Mouse (Mus musculus): ENCODE measurements around the gene Gli3. TPM values are rescaled to one million over a fixed set of nuclear protein-coding genes. Genes with fewer than 3 reads are reported as not detected.

The Gli3 gene
- polyA plus RNA-seq, 3 experiments from 2014 or later: 0.06 TPM; not detected in 2

- ATAC-seq: no peak
Observed at GRCm38 (mm10) chr13:15556646-15557098, 93.6 kb downstream of the Gli3 start.

- no peak for ATAC-seq
Observed at GRCm38 (mm10) chr13:15561441-15561840, 98.4 kb downstream of the Gli3 start.

DNA sequence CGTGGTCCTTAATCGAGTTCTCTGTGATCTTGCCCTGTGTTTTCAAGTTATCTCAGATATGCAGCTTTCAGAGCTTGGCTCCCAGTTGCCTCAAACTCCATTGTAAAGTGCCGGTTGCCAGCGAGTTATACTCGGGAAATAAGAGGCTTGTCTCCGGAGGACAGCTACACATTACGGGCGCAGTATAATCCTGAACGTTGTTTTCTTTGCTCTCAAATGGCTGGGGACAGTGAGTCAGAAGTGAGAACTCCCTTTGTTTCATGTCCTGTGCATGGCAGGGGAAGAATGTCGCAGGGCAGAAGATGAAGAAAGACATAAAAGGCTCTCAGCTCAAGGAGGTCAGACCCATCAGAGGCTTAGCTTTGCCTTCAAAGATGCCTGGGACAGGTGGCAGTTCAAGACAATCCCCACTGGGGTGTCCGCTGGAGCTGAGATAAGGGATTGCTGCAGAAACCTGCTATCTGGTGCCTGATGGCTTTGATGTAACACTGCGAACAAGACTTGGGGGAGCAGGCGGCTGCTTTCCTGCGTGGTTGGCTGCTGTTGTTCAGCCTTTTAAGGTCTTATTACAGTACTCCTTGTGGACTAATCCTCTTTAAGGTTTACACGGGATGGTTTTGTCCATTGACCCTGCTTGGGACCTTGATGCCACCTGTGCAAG is 108.0 kb downstream of the Gli3 start:
- no peak for ATAC-seq

GRCm38 (mm10) chr13:15577133-15577917 is 114.3 kb downstream of the Gli3 start:
- ATAC-seq: no peak

DNA sequence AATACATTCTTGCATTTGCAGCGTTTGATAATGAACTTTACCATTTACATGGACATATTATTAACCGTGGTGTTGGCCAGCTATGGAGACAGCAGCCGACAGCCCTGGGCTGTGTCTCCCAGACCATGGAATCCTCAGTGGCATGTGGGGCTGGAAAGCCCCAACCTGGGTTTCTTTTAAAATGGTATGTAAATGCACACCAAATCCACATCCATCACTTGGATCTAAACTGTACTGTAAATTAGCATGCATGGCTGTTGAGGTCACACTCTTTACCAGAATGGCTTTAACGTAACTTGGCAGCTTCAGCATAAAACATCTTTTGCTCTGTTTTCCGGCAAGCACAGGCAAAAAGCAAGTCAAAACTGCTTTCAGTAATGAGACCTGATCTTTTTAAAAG is 117.4 kb downstream of the Gli3 start:
- no peak for ATAC-seq

- no peak for ATAC-seq
Observed at GRCm38 (mm10) chr13:15585941-15586340, 122.9 kb downstream of the Gli3 start.

GRCm38 (mm10) chr13:15588278-15589272 is 125.5 kb downstream of the Gli3 start:
- no peak for ATAC-seq

DNA sequence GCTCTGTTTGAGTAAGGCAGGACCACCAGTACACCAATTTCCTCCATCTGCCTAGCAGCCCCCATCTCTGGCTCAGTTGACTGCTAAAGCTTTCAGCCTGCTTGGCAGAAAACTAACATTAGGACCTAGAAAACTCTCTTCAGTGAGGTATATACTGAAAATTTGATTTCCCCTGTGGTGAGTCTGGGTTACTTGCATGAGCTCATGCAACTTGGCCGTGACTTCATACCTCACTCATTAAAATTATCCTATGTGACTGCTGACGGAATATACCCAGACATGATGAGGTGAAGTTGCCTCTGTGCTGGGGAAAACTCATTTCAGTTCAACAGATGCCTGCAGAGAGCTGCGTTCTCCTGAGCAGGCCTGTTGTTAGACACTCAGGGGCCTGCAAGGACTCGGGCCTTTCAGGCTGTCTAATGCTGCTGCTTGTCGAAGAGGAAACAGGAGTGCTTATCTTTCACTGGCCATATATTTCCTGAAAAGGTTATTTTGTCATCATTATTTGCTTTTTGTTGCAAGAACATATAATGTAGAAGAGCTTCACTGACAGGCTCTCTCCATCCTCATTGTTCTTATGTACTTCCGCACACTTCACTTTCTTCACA is 127.4 kb downstream of the Gli3 start:
- no peak for ATAC-seq

GRCm38 (mm10) chr13:15596667-15597066 is 133.6 kb downstream of the Gli3 start:
- no peak for ATAC-seq

- ATAC-seq: no peak
Observed at GRCm38 (mm10) chr13:15599741-15600140, 136.7 kb downstream of the Gli3 start.

DNA sequence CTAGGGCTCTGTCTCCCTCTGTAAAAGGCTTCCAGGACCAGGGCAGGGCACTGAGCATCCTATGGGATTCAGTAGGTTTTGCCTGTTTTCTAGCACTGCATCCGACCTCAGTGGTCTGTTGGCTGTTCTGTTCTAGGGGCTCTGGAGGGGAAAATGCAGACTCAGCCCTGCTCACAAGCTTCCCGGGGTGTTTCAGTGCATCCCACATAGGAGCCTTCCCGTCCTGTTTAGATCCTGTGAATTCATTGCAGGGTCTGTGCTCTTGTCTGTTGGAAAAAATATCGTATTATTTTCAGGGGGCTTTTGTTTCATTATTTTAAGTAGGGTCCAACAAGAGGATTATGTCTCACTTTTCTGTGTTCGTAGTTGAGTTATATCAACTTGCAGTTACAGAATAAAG is 139.1 kb downstream of the Gli3 start:
- no peak for ATAC-seq

DNA sequence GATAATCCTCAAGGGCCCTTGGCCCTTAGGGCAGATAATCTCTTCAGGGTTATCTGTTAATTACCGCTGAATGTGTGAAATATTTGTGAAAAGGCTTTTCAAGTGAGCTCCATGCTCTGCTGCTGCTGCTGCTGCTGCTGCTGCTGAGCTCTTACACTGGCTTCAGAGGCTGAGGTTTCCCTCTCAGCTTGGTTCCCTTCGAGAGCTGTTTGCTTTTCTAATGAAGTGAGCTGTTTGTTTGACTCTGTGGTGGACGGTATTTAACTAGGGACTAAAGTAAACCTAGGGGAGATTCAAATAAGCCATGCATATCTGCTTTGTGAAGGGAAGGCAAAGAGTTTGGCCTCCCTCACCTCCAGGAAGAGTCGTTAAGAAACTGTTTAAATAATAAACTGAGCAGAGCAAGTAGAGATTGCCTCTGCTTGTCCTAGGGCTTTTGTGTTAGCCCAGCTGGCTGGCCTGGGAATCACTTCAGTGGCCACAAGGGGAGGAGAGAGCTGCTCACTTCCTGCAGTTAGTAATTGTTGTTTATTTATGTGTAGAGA is 139.7 kb downstream of the Gli3 start:
- ATAC-seq: no peak

- no peak for ATAC-seq
Observed at GRCm38 (mm10) chr13:15604074-15604473, 141.0 kb downstream of the Gli3 start.

DNA sequence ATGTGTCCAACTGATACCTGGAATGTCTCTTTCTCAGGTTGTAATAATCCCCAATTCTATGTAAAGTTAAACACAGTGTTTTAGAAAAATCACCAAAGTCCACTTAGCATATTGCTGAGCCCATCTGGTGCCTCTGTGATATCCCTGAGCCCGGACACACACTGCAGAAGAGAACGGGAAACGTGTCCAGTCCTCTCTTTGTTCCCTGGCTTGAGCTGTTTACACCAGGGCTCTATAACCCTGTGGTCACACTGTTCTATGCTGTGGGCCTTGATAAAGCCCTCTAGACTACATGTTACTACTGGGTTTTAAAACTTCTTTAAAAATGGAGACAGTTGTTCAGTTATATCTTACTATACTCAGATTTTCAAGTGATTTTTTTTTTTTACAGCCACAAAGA is 154.4 kb downstream of the Gli3 start:
- ATAC-seq: no peak

- ATAC-seq: no peak
Observed at GRCm38 (mm10) chr13:15618051-15618692, 155.1 kb downstream of the Gli3 start.

GRCm38 (mm10) chr13:15621009-15621408 is 158.0 kb downstream of the Gli3 start:
- ATAC-seq: no peak

DNA sequence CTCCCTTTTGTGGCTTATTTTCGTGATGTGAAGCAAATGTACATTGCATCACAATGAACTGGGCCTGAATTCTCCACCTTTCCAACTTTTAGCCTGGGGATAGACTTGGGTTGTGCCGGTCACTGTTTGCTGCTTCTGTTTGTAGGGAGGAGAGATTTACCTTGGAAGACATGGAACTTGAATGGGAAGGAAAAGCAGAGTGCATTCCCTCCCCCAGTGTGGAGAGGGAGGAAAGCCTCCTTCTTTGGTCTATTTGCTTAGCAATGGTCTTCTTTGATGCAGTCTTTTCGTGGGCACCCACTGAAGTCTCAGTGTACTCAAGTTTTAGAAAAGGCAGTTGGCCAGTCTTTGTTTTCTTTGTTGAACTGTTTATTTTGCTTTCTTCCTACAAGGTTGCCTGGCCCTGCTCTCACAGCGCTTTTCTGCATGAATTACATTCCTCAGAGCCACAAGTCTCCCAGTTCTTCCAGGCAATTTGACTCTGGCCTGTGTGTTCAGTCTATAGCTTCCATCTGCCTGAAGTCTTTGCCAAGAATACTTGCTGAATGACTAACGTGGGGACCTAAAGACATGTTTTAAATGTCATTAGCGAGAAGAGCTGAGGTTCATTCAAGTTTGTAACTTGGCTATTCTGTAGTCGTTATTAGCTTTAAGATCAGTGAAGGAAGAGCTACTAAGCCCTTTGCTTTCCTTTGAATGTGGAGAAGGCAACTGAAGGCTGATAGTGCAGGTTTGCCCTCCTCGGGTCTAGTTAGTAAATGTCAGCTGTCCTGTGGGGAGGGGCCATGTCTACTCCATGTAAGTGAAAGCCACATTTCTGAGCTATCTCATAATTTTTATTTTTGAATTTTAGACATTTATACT is 161.7 kb downstream of the Gli3 start:
- ATAC-seq: no peak

- ATAC-seq: no peak
Observed at GRCm38 (mm10) chr13:15641548-15641947, 178.5 kb downstream of the Gli3 start.

DNA sequence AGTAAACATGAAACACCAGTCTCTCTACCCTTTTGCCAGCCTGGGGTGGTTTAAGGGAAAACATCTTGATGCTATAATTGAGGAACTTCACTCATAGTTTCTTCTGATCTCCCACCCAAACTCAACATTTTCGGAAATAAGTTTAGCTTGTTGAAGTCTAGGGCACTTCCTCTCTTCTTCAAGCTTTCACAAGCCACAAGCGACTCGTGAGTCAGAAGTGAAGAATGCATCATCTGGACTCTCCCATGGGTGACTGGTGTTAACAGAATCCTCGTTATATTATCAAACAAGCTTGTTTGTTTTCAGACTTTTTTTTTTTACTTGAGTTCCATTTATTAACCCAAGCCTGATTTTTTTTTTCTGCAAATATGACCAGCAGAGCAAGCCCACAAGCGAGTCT is 197.5 kb downstream of the Gli3 start:
- no peak for ATAC-seq

DNA sequence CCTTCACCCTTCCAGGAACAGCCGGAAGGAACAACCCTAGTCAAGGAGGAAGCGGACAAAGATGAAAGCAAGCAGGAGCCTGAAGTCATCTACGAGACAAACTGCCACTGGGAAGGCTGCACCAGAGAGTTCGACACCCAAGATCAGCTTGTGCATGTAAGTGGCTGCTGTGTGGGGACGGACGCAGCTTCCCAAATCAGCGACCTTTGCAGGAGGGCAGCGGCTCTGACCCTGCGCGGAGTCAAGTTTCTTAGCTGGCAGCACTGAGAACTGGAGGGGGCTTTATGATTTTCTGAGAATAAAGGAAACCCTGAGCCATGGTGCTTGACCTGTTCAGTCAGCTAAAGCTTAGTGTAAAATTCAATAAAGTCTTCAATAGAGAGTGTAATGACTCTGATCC is 199.3 kb downstream of the Gli3 start:
- ATAC-seq: no peak
